Mouse (Mus musculus): ENCODE data around the gene Cd19.

DNA sequence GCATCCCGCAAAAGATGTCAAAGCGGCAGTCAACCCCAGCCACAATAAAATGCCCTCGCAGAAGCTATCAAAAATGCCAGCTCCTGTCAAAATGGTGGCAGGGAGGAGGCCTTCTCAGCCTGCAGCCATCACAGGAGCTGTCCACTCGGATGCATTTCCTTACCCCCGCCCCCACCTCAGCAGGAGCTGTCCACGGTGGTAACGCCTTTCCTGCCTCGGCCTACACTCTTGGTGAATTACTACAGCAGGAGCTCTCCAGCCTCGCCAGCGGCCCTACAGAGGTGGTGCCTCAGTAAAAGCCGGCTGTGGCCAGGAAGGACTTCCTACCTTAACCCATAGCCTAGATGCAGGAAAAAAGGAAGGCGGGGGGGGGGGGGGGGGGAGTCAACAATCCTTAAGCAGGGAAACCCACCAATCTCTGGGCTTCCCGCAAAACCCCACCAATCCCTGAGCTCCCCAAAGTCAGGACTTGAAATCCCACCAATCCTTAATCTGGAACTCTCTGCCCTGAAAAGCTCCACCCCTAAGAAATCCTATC is 12.7 kb upstream of the Cd19 start:
- TF ChIP-seq CTCF (conservative IDR thresholded peaks at IDR 0.05; ENCODE audit: low read length) (no peak), POU5F1 (IDR thresholded peaks at IDR 0.05; ENCODE audit: borderline replicate concordance, low read length) (no peak)

Data from E14TG2a.4 (cell line).